Mouse (Mus musculus): ENCODE data around the gene Gsta4.

DNA sequence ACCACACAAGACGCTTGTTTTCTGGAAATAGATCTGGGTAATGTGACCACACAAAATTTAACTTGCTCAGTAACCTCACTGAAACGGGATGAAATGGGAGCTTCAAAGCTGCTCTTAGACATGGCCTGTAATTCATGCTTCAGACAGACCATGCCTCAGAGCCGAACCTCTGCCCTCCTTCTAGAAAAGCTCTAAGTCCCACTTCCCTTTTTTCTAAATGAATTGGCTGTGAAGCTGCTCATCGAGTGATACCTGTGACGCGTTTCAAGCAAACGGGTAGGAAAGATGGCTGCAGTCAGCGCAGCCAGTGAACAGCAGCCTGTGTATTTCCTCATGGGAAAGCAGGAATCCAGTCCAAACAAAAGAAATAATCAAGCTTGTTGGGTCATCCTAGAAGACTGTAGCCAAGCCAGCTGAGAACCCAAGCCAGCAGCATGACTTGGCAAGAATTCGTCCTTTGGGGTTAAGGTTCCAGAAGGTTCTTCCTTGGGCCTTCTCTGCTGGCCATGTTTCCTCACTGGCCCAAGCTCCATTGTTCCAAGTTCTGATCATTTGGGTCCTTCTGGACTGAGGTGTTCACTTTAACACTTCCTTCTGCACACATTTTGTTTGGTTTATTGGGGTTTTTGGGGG, 44.4 kb upstream of the Gsta4 start:
- TF ChIP-seq CTCF (IDR thresholded peaks at IDR 0.05; ENCODE audit: low read depth, low read length) (no peak), GATA1 (IDR thresholded peaks at IDR 0.05; ENCODE audit: borderline replicate concordance, low read length) (no peak), POLR2AphosphoS5 (IDR thresholded peaks at IDR 0.05; ENCODE audit: insufficient replicate concordance, low read depth, low read length) (no peak), TAL1 (conservative IDR thresholded peaks at IDR 0.05; ENCODE audit: low read depth, low read length) (no peak), GATA2 (IDR thresholded peaks at IDR 0.05; ENCODE audit: borderline replicate concordance, low read depth, low read length) (no peak)

All from G1E (cell line).